Mouse (Mus musculus): ENCODE measurements around the gene Nme1. TPM values are rescaled to one million over a fixed set of nuclear protein-coding genes. Genes with fewer than 3 reads are reported as not detected.
"Not testable (repeated sequence)": the region's sequence is repeated elsewhere in the genome, so short reads cannot be mapped to it uniquely, and the experiment has no call there.

The Nme1 gene
- polyA plus RNA-seq, 1 experiment from 2014 or later, result 357 TPM

GRCm38 (mm10) chr11:93955256-93956150 is 12.8 kb downstream of the Nme1 start:
- Histone ChIP-seq H3K27me3 (replicated peaks; ENCODE audit: control insufficient read depth, insufficient read depth, low read length) (no peaks in the 10 kb centered on the region), H3K4me2 (ENCODE audit: low read length) (peak overlapping the region; percentile 75), H3K4me3 (replicated peaks; ENCODE audit: low read length) (peak overlapping the region; percentile 71), H3K36me3 (ENCODE audit: control insufficient read depth, insufficient read depth) (peaks cover 23% of the 10 kb centered on the region), H3K4me1 (replicated peaks; ENCODE audit: control insufficient read depth, insufficient read depth, low read length) (peaks cover 18% of the 10 kb centered on the region), H3K27ac (ENCODE audit: low read length) (peak overlapping the region; percentile 87), H3K9ac (replicated peaks; ENCODE audit: low read depth, low read length) (peak overlapping the region; percentile 70), H3K9me3 (ENCODE audit: control insufficient read depth, low read length) (no peaks in the 10 kb centered on the region)
- ATAC-seq, result peak; percentile 98
- under 1% methylated on average over 66 of the region's 67 CpGs for WGBS

DNA sequence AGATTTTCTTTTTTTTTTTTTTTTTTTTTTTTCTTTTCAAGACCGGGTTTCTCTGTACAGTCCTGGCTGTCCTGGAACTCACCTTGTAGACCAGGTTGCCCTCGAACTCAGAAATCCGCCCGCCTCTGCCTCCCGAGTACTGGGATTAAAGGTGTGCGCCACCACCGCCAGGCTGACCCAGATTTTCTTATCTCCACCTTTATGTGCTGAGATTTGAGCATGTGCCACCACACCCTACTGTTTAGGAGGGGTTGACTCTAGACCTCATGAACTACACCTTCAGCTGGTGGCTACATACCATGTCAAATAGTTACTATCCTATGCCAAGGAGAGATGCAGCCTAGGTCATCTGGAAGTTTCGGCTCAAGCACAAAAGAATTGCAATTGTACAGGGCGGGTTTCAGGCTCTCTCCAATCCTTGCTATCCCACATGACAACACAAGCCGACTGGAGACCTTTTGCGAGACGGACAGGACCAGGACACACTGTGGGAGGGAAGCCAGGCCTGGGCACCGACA is 13.5 kb downstream of the Nme1 start:
- Histone ChIP-seq H3K9me3 (ENCODE audit: control insufficient read depth, low read length) (no peaks in the 10 kb centered on the region), H3K4me3 (replicated peaks; ENCODE audit: low read length) (peak overlapping the region; percentile 71), H3K27me3 (replicated peaks; ENCODE audit: control insufficient read depth, insufficient read depth, low read length) (no peaks in the 10 kb centered on the region), H3K27ac (ENCODE audit: low read length) (peak overlapping the region; percentile 87; the same call in 1 of the 2 replicates), H3K4me1 (replicated peaks; ENCODE audit: control insufficient read depth, insufficient read depth, low read length) (peaks cover 18% of the 10 kb centered on the region), H3K36me3 (ENCODE audit: control insufficient read depth, insufficient read depth) (peaks cover 18% of the 10 kb centered on the region), H3K4me2 (ENCODE audit: low read length) (peak overlapping the region; percentile 75), H3K9ac (replicated peaks; ENCODE audit: low read depth, low read length) (peak overlapping the region; percentile 70)
- peak; percentile 14; the same call in 1 of the 2 replicates for ATAC-seq
- 46% methylated on average over 13 of the region's 13 CpGs for WGBS

DNA sequence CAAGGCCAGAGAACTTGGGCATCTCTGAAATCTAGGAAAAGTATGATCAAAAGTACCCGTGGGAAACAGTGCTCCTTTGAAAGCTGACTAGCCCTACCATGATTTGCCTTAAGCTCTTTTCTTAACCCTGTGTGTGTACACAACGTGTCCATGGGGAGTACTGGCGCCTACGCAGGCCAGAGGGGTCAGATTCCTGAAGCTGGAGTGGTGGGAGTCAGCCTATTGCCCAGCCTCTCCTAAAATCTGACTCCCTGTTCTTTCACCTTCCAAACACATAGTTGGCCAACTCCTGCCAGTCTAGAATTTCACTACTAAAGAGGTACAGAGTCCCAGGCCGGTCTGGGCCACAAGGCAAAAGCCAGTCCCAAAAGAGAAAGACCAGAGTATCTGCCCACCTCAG is 15.9 kb downstream of the Nme1 start:
- Histone ChIP-seq H3K27me3 (replicated peaks; ENCODE audit: control insufficient read depth, insufficient read depth, low read length) (no peaks in the 10 kb centered on the region), H3K9me3 (ENCODE audit: control insufficient read depth, low read length) (no peaks in the 10 kb centered on the region), H3K4me3 (replicated peaks; ENCODE audit: low read length) (no peak overlapping the region), H3K4me1 (replicated peaks; ENCODE audit: control insufficient read depth, insufficient read depth, low read length) (peaks cover 18% of the 10 kb centered on the region), H3K4me2 (ENCODE audit: low read length) (no peak overlapping the region), H3K27ac (ENCODE audit: low read length) (no peak overlapping the region), H3K36me3 (ENCODE audit: control insufficient read depth, insufficient read depth) (peaks cover 5% of the 10 kb centered on the region; the same call in 1 of the 2 replicates), H3K9ac (replicated peaks; ENCODE audit: low read depth, low read length) (no peak overlapping the region)
- ATAC-seq, result no peak
- WGBS, result 79% methylated on average over 5 of the region's 5 CpGs

DNA sequence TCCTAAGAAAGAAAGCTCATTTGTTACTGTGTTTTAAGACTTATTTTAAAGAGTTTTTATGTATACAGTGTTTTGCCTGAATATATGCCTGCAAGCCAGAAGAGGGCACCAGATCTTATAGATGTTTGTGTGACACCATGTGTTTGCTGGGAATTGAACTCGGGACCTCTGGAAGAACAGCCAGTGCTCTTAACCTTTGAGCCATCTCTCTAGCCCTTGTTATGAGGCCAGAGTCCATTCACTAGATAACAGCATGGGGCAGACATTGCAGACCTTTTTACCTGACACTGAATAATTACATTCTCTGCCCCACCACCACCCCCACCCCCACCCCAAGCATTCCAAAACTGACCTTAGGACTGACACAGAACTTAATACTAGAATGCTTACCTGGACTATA is 18.3 kb downstream of the Nme1 start:
- Histone ChIP-seq H3K9ac (replicated peaks; ENCODE audit: low read depth, low read length) (no peak overlapping the region), H3K36me3 (ENCODE audit: control insufficient read depth, insufficient read depth) (peaks cover 5% of the 10 kb centered on the region; the same call in 1 of the 2 replicates), H3K4me1 (replicated peaks; ENCODE audit: control insufficient read depth, insufficient read depth, low read length) (peaks cover 10% of the 10 kb centered on the region), H3K27me3 (replicated peaks; ENCODE audit: control insufficient read depth, insufficient read depth, low read length) (no peaks in the 10 kb centered on the region), H3K4me2 (ENCODE audit: low read length) (no peak overlapping the region), H3K4me3 (replicated peaks; ENCODE audit: low read length) (no peak overlapping the region), H3K27ac (ENCODE audit: low read length) (no peak overlapping the region), H3K9me3 (ENCODE audit: control insufficient read depth, low read length) (no peaks in the 10 kb centered on the region)
- no peak for ATAC-seq
- WGBS, result 74% methylated on average over 1 of the region's 1 CpGs

- Histone ChIP-seq H3K36me3 (ENCODE audit: control insufficient read depth, insufficient read depth) (peaks cover 5% of the 10 kb centered on the region; the same call in 1 of the 2 replicates), H3K27me3 (replicated peaks; ENCODE audit: control insufficient read depth, insufficient read depth, low read length) (no peaks in the 10 kb centered on the region)
Observed at GRCm38 (mm10) chr11:93948887-93949567, 19.3 kb downstream of the Nme1 start.

GRCm38 (mm10) chr11:93944986-93945385 is 23.3 kb downstream of the Nme1 start:
- no peak for ATAC-seq
- 79% methylated on average over 3 of the region's 3 CpGs for WGBS
- H3K36me3 ChIP-seq (ENCODE audit: control insufficient read depth, insufficient read depth), result peaks cover 8% of the 10 kb centered on the region; the same call in 1 of the 2 replicates
- no peak overlapping the region for H3K4me3 ChIP-seq (replicated peaks; ENCODE audit: low read length)
- no peaks in the 10 kb centered on the region for H3K27me3 ChIP-seq (replicated peaks; ENCODE audit: control insufficient read depth, insufficient read depth, low read length)
- no peaks in the 10 kb centered on the region for H3K4me1 ChIP-seq (replicated peaks; ENCODE audit: control insufficient read depth, insufficient read depth, low read length)
- no peak overlapping the region for H3K4me2 ChIP-seq (ENCODE audit: low read length)
- no peak overlapping the region for H3K27ac ChIP-seq (ENCODE audit: low read length)
- H3K9ac ChIP-seq (replicated peaks; ENCODE audit: low read depth, low read length), result no peak overlapping the region
- H3K9me3 ChIP-seq (ENCODE audit: control insufficient read depth, low read length), result no peaks in the 10 kb centered on the region

More at GRCm38 (mm10) chr11:93948887-93949567, 19.3 kb downstream of the Nme1 start:
- H3K27ac ChIP-seq (ENCODE audit: low read length), result no peak overlapping the region
- no peaks in the 10 kb centered on the region for H3K9me3 ChIP-seq (ENCODE audit: control insufficient read depth, low read length)
- ATAC-seq, result no peak
- H3K4me3 ChIP-seq (replicated peaks; ENCODE audit: low read length), result no peak overlapping the region
- WGBS, result 94% methylated on average over 9 of the region's 9 CpGs
- peaks cover 4% of the 10 kb centered on the region; the same call in 1 of the 2 replicates for H3K4me1 ChIP-seq (replicated peaks; ENCODE audit: control insufficient read depth, insufficient read depth, low read length)
- H3K9ac ChIP-seq (replicated peaks; ENCODE audit: low read depth, low read length), result no peak overlapping the region
- no peak overlapping the region for H3K4me2 ChIP-seq (ENCODE audit: low read length)

GRCm38 (mm10) chr11:93940906-93941305 is 27.4 kb downstream of the Nme1 start:
- H3K9ac ChIP-seq (replicated peaks; ENCODE audit: low read depth, low read length), result no peak overlapping the region
- H3K4me3 ChIP-seq (replicated peaks; ENCODE audit: low read length), result no peak overlapping the region
- no peak for ATAC-seq
- H3K9me3 ChIP-seq (ENCODE audit: control insufficient read depth, low read length), result no peaks in the 10 kb centered on the region
- no peaks in the 10 kb centered on the region for H3K4me1 ChIP-seq (replicated peaks; ENCODE audit: control insufficient read depth, insufficient read depth, low read length)
- 89% methylated on average over 2 of the region's 2 CpGs for WGBS
- no peak overlapping the region for H3K4me2 ChIP-seq (ENCODE audit: low read length)
- no peak overlapping the region for H3K27ac ChIP-seq (ENCODE audit: low read length)
- no peaks in the 10 kb centered on the region for H3K27me3 ChIP-seq (replicated peaks; ENCODE audit: control insufficient read depth, insufficient read depth, low read length)
- peaks cover 18% of the 10 kb centered on the region; the same call in 1 of the 2 replicates for H3K36me3 ChIP-seq (ENCODE audit: control insufficient read depth, insufficient read depth)

GRCm38 (mm10) chr11:93929106-93929505 is 39.2 kb downstream of the Nme1 start:
- H3K36me3 ChIP-seq (ENCODE audit: control insufficient read depth, insufficient read depth), result peaks cover 39% of the 10 kb centered on the region
- H3K27ac ChIP-seq (ENCODE audit: low read length), result no peak overlapping the region
- no peaks in the 10 kb centered on the region for H3K9me3 ChIP-seq (ENCODE audit: control insufficient read depth, low read length)
- no peak for ATAC-seq
- no peak overlapping the region for H3K9ac ChIP-seq (replicated peaks; ENCODE audit: low read depth, low read length)
- no peaks in the 10 kb centered on the region for H3K27me3 ChIP-seq (replicated peaks; ENCODE audit: control insufficient read depth, insufficient read depth, low read length)
- no peak overlapping the region for H3K4me3 ChIP-seq (replicated peaks; ENCODE audit: low read length)
- H3K4me2 ChIP-seq (ENCODE audit: low read length), result no peak overlapping the region
- no peaks in the 10 kb centered on the region for H3K4me1 ChIP-seq (replicated peaks; ENCODE audit: control insufficient read depth, insufficient read depth, low read length)

DNA sequence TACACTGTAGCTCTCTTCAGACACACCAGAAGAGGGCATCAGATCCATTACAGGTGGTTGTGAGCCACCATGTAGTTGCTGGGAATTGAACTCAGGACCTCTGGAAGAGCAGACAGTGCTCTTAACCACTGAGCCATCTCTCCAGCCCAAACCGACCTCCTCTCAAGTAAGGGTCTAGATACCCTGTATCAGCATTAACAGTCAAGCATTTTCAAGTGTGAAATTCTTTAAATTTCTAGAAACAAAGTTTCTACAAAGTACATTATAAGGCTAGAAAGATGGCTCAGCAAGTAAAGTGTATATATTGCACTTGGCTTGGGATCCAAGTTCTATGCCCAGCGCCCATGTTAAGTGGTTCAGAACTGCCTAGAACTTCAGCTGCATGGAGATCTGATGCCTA is 53.3 kb downstream of the Nme1 start:
- peaks cover 25% of the 10 kb centered on the region for H3K36me3 ChIP-seq (ENCODE audit: control insufficient read depth, insufficient read depth)
- ATAC-seq, result not testable (repeated sequence)

More for the DNA sequence above, 53.3 kb downstream of the Nme1 start:
- H3K27me3 ChIP-seq (replicated peaks; ENCODE audit: control insufficient read depth, insufficient read depth, low read length); H3K9ac ChIP-seq (replicated peaks; ENCODE audit: low read depth, low read length); H3K9me3 ChIP-seq (ENCODE audit: control insufficient read depth, low read length); H3K4me2 ChIP-seq (ENCODE audit: low read length); H3K4me3 ChIP-seq (replicated peaks; ENCODE audit: low read length); H3K4me1 ChIP-seq (replicated peaks; ENCODE audit: control insufficient read depth, insufficient read depth, low read length); H3K27ac ChIP-seq (ENCODE audit: low read length): not testable (repeated sequence)
- 95% methylated on average over 2 of the region's 2 CpGs for WGBS

Measured in forebrain, embryonic 16.5 days (tissue).